Mouse (Mus musculus) myocyte (in vitro differentiated cells): ENCODE data around the gene Lrrc46. TPM values are rescaled to one million over a fixed set of nuclear protein-coding genes. Genes with fewer than 3 reads are reported as not detected.

Experiments used
- H3K27me3 ChIP-seq: one replicate; pipeline ENCODE4 v1.6.1; 2011; ENCODE audit not compliant: control insufficient read depth, insufficient read depth, insufficient read length
- H3K36me3 ChIP-seq: one replicate; pipeline ENCODE4 v1.6.1; 2011; ENCODE audit not compliant: control insufficient read depth, insufficient read depth
- H3K4me2 ChIP-seq: one replicate; pipeline ENCODE4 v1.6.1; 2011; ENCODE audit warnings: low read depth, control low read depth
- H3K4me3 ChIP-seq: one replicate; pipeline ENCODE4 v1.5.1; 2011; ENCODE audit warnings: mild to moderate bottlenecking, control low read depth, moderate library complexity
- H3K79me2 ChIP-seq: one replicate; pipeline ENCODE4 v1.6.1; 2011; ENCODE audit not compliant: control insufficient read depth, insufficient read depth
- H3ac ChIP-seq: one replicate; pipeline ENCODE4 v1.6.1; 2011; ENCODE audit not compliant: control insufficient read depth, insufficient read length
- CEBPB ChIP-seq: IDR thresholded peaks from 2 replicates; pipeline ENCODE4 v1.6.1; 2011; ENCODE audit warnings: mild to moderate bottlenecking, moderate library complexity; ENCODE audit not compliant: poor library complexity, insufficient read depth, severe bottlenecking
- E2F4 ChIP-seq: IDR thresholded peaks from one replicate; pipeline ENCODE4 v1.6.1; 2011; ENCODE audit warnings: mild to moderate bottlenecking, control low read depth, moderate library complexity; ENCODE audit not compliant: insufficient read depth
- MAX ChIP-seq: IDR thresholded peaks from one replicate; pipeline ENCODE4 v1.6.1; 2011; ENCODE audit warnings: low read depth, mild to moderate bottlenecking, control low read depth
- MYOD1 ChIP-seq, 3 experiments: IDR thresholded peaks; one replicate each; pipeline ENCODE4 v1.6.1; 2011; ENCODE audit warnings: control low read depth in 2 of 3, low read depth in 2 of 3, mild to moderate bottlenecking in 2 of 3, moderate library complexity in 1 of 3; ENCODE audit not compliant: insufficient read length in 2 of 3, control insufficient read depth in 1 of 3
- MYOG ChIP-seq, 3 experiments: IDR thresholded peaks; one replicate each; pipeline ENCODE4 v1.6.1; 2011; ENCODE audit warnings: control low read depth in 2 of 3, low read depth in 2 of 3, mild to moderate bottlenecking in 2 of 3; ENCODE audit not compliant: insufficient read length in 2 of 3, control insufficient read depth in 1 of 3, insufficient read depth in 1 of 3
- POLR2A ChIP-seq: IDR thresholded peaks from one replicate; pipeline ENCODE4 v1.6.1; 2011; ENCODE audit warnings: low read depth, mild to moderate bottlenecking, control low read depth, moderate library complexity; ENCODE audit not compliant: insufficient read length
- POLR2AphosphoS2 ChIP-seq: IDR thresholded peaks from one replicate; pipeline ENCODE4 v1.6.1; 2011; ENCODE audit warnings: low read depth, control low read depth; ENCODE audit not compliant: insufficient read length
- REST ChIP-seq: IDR thresholded peaks from one replicate; pipeline ENCODE4 v1.6.1; 2011; ENCODE audit warnings: mild to moderate bottlenecking, control low read depth, moderate library complexity; ENCODE audit not compliant: insufficient read depth, insufficient read length
- SRF ChIP-seq: IDR thresholded peaks from one replicate; pipeline ENCODE4 v1.6.1; 2011; ENCODE audit warnings: low read depth; ENCODE audit not compliant: control insufficient read depth, insufficient read length
- TCF12 ChIP-seq: IDR thresholded peaks from one replicate; pipeline ENCODE4 v1.6.1; 2011; ENCODE audit warnings: mild to moderate bottlenecking, control low read depth; ENCODE audit not compliant: poor library complexity, insufficient read depth, severe bottlenecking
- TCF3 ChIP-seq: IDR thresholded peaks from one replicate; pipeline ENCODE4 v1.6.1; 2011; ENCODE audit warnings: low read depth, control low read depth; ENCODE audit not compliant: insufficient read length
- USF1 ChIP-seq: IDR thresholded peaks from one replicate; pipeline ENCODE4 v1.6.1; 2011; ENCODE audit warnings: low read depth, mild to moderate bottlenecking, control low read depth, moderate library complexity
- polyA plus RNA-seq: library from polyadenylated mRNA; unstranded; fragments of >200 nt; fragmentation: generic; extraction: Trizol; gene quantifications from one replicate; pipeline ENCODE4 v1.2.1, GENCODE M21; 2012; ENCODE audit warnings: missing spikeins

Lrrc46 gene
- polyA plus RNA-seq, 1 experiment: 1.4 TPM

DNA sequence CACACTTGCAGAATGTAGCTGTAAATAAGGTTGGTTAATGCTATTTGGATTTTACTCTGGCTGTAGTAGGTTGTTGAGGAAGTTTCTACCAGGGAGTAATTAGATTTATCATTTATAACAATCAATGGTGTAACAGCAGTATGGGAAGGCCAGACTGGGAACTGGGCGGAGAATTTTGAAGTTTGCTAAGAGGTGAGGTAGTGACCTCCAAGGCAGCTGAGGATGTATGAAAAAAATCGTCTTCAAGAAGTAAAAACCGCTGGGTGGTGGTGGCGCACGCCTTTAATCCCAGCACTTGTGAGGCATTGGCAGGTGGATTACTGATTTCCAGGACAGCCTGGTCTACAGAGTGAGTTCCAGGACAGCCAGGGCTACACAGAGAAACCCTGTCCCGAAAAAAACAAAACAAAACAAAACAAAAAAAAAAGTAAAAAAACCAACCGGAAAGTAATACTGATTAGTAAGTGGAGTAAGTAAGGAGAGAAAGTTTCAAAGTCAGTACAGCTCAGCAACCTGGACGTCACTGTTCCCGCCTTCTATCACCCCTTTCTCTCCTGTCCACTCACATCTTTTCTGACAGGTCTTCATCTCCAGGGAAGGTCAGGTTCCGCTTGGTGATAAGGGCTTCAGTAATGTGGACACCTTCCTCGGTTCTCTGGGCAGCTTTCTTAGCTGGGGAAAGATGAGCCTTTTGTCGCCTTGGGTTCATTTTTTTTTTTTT lies 746 bp downstream of the Lrrc46 start:
- Histone ChIP-seq H3K36me3 (peaks cover 1% of the 10 kb centered on the region), H3ac (no peak overlapping the region), H3K4me3 (peak overlapping the region; percentile 71), H3K79me2 (peaks cover 26% of the 10 kb centered on the region), H3K27me3 (no peaks in the 10 kb centered on the region), H3K4me2 (peak overlapping the region; percentile 98)
- TF ChIP-seq MAX (no peak), TCF3 (no peak), REST (no peak), CEBPB (no peak), POLR2A (no peak), SRF (no peak), USF1 (no peak), TCF12 (no peak), POLR2AphosphoS2 (no peak), MYOG (IDR thresholded peaks at IDR 0.05; ENCODE audit: control insufficient read depth in 1 of 3, insufficient read depth in 1 of 3, insufficient read length in 2 of 3, low read depth in 2 of 3) (no peak), MYOD1 (IDR thresholded peaks at IDR 0.05; ENCODE audit: control insufficient read depth in 1 of 3, insufficient read length in 2 of 3, low read depth in 2 of 3) (no peak), E2F4 (no peak)

DNA sequence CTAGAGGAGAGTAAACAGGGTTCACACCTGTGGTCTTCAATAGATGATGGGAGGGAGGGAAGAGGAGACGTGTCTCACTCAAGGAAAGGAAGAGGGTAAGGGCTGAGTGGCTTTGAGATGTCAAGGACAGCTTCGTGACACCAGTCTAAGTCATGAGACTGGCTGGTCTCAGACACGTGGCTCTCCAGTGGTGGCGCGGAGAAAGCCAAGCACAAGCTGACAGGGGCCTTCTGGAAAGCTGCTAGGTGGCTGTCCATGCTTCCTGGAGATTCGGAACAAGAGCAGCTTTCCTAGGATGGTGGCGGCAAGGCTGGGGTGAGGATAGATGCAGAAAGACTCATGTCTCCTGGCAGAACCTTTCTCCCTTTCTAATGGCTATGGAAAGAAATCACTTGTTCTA lies 2.3 kb downstream of the Lrrc46 start:
- H3K79me2 ChIP-seq: peaks cover 23% of the 10 kb centered on the region
- H3K4me3 ChIP-seq: no peak overlapping the region
- H3ac ChIP-seq: no peak overlapping the region
- H3K36me3 ChIP-seq: no peaks in the 10 kb centered on the region
- H3K4me2 ChIP-seq: no peak overlapping the region
- TF ChIP-seq POLR2A (no peak), MYOG (IDR thresholded peaks at IDR 0.05; ENCODE audit: control insufficient read depth in 1 of 3, insufficient read depth in 1 of 3, insufficient read length in 2 of 3, low read depth in 2 of 3) (no peak), E2F4 (no peak), MAX (no peak), TCF12 (no peak), TCF3 (no peak), CEBPB (no peak), POLR2AphosphoS2 (no peak), REST (no peak), MYOD1 (IDR thresholded peaks at IDR 0.05; ENCODE audit: control insufficient read depth in 1 of 3, insufficient read length in 2 of 3, low read depth in 2 of 3) (no peak), SRF (no peak), USF1 (no peak)
- H3K27me3 ChIP-seq: no peaks in the 10 kb centered on the region

DNA sequence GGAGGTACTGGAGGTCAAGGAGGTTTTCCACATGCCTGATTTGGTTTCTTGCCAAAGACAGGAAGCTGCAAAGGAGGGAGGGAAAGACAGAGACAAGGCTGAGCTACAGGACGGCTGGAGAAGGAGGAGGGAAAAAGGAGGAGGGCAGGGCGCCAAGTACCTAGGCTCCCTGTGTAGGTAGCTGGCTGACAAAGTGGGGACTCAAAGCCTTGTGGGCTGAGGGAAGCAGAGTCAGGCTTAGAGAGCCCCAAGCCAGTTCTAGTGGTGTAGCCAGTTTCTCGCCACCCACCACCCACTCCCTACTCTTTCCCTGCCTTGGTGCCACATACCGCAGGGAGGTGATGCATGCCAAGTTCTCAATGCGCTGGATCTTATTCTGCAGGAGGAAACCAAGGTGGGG lies 5.1 kb downstream of the Lrrc46 start:
- Histone ChIP-seq H3K36me3 (no peaks in the 10 kb centered on the region), H3K4me3 (no peak overlapping the region), H3ac (no peak overlapping the region), H3K4me2 (no peak overlapping the region), H3K79me2 (no peaks in the 10 kb centered on the region), H3K27me3 (no peaks in the 10 kb centered on the region)
- TF ChIP-seq TCF3: no peak
- no peak for TF ChIP-seq POLR2A
- no peak for TF ChIP-seq CEBPB
- TF ChIP-seq POLR2AphosphoS2: no peak
- no peak for TF ChIP-seq MYOD1 (IDR thresholded peaks at IDR 0.05; ENCODE audit: control insufficient read depth in 1 of 3, insufficient read length in 2 of 3, low read depth in 2 of 3)
- TF ChIP-seq REST: no peak
- no peak for TF ChIP-seq MAX

- Histone ChIP-seq H3K4me2 (no peak overlapping the region), H3K36me3 (no peaks in the 10 kb centered on the region), H3K79me2 (peaks cover 5% of the 10 kb centered on the region), H3K27me3 (no peaks in the 10 kb centered on the region), H3K4me3 (no peak overlapping the region), H3ac (no peak overlapping the region)
- TF ChIP-seq CEBPB (no peak), MYOG (IDR thresholded peaks at IDR 0.05; ENCODE audit: control insufficient read depth in 1 of 3, insufficient read depth in 1 of 3, insufficient read length in 2 of 3, low read depth in 2 of 3) (no peak), TCF3 (no peak), REST (no peak), MYOD1 (IDR thresholded peaks at IDR 0.05; ENCODE audit: control insufficient read depth in 1 of 3, insufficient read length in 2 of 3, low read depth in 2 of 3) (no peak), MAX (no peak), TCF12 (no peak), POLR2A (no peak)
Measured at GRCm38 (mm10) chr11:97033781-97034180, 7.4 kb downstream of the Lrrc46 start.

GRCm38 (mm10) chr11:97032499-97032898 lies 8.7 kb downstream of the Lrrc46 start:
- no peak overlapping the region for H3ac ChIP-seq
- H3K36me3 ChIP-seq: no peaks in the 10 kb centered on the region
- no peaks in the 10 kb centered on the region for H3K27me3 ChIP-seq
- no peak overlapping the region for H3K4me2 ChIP-seq
- no peak for TF ChIP-seq USF1
- TF ChIP-seq MYOD1 (IDR thresholded peaks at IDR 0.05; ENCODE audit: control insufficient read depth in 1 of 3, insufficient read length in 2 of 3, low read depth in 2 of 3): no peak
- TF ChIP-seq TCF12: no peak
- no peak for TF ChIP-seq SRF
- TF ChIP-seq TCF3: no peak
- TF ChIP-seq E2F4: no peak
- no peak for TF ChIP-seq POLR2AphosphoS2
- TF ChIP-seq CEBPB: no peak
- TF ChIP-seq MYOG (IDR thresholded peaks at IDR 0.05; ENCODE audit: control insufficient read depth in 1 of 3, insufficient read depth in 1 of 3, insufficient read length in 2 of 3, low read depth in 2 of 3): no peak
- no peak for TF ChIP-seq MAX
- no peak for TF ChIP-seq REST
- TF ChIP-seq POLR2A: no peak
- H3K79me2 ChIP-seq: peaks cover 5% of the 10 kb centered on the region
- H3K4me3 ChIP-seq: no peak overlapping the region
